8 mouse cellular contexts compared by ENCODE assay signal in genomic region chr2:152933048-152933447, GRCm38 (mm10). TPM values are rescaled to one million over a fixed set of nuclear protein-coding genes. Genes with fewer than 3 reads are reported as not detected.
DNase-seq lines count a peak whose midpoint lies in the region; ATAC-seq and TF ChIP-seq lines count a peak whose summit lies in the region.

Gene Foxs1 (minus strand): TSS chr2:152933208.

- no peaks in the 10 kb centered on the region for H3K4me1 ChIP-seq in kidney, adult 2 months (ENCODE audit: control insufficient read depth, insufficient read depth, low read length)
- H3K4me1 ChIP-seq in embryonic facial prominence, embryonic 10.5 days = peaks cover 58% of the 10 kb centered on the region

- TF ChIP-seq CTCF in kidney, adult 2 months (conservative IDR thresholded peaks at IDR 0.05; ENCODE audit: insufficient read depth, insufficient read length, low read depth, low read length) = no peak

- 29% methylated on average over 9 of the region's 9 CpGs for WGBS in kidney, adult 2 months
- 43% methylated on average over 9 of the region's 9 CpGs for WGBS in embryonic facial prominence, embryonic 10.5 days

- no peaks in the 10 kb centered on the region for H3K9me3 ChIP-seq in embryonic facial prominence, embryonic 10.5 days

- ATAC-seq in hematopoietic stem cell, adult 5-6 weeks (replicated peaks in 1 of 2; ENCODE audit: insufficient read depth in 1 of 2, low FRiP score in 2 of 2, low TSS enrichment in 1 of 2, low read depth in 1 of 2, poor library complexity in 2 of 2, severe bottlenecking in 2 of 2) = peak; percentile 22 to 41; a peak in 2 of 4 replicates
- no peak for ATAC-seq in megakaryocyte-erythroid progenitor cell, adult 5-6 weeks (replicated peaks; ENCODE audit: low FRiP score, low TSS enrichment, poor library complexity, severe bottlenecking)
- no peak for ATAC-seq in inflammation-experienced regulatory T-cells, adult 6 months

- intact Hi-C loops in left cerebral cortex, postnatal 25 days (cut with DNase I) = loop anchor here (1.0 to 5.0 kb wide), 2 partner anchors 20 to 79 kb away; no protein-coding TSS in a partner anchor

- no peak for TF ChIP-seq POLR2A in kidney, adult 2 months (IDR thresholded peaks at IDR 0.05; ENCODE audit: low read depth, low read length)

- H3K27me3 ChIP-seq in kidney, adult 2 months (replicated peaks; ENCODE audit: control insufficient read depth, insufficient read depth, low read length) = no peaks in the 10 kb centered on the region
- H3K27me3 ChIP-seq in embryonic facial prominence, embryonic 10.5 days (replicated peaks; ENCODE audit: low read depth, poor library complexity, severe bottlenecking) = peaks cover 22% of the 10 kb centered on the region

- peak within 1 kb of the TSS; percentile 47 for H3K4me3 ChIP-seq in kidney, adult 2 months (ENCODE audit: insufficient read depth, low read depth, low read length)
- H3K4me3 ChIP-seq in embryonic facial prominence, embryonic 10.5 days = no peak within 1 kb of the TSS

- H3K36me3 ChIP-seq in kidney, adult 2 months (ENCODE audit: control insufficient read depth, insufficient read depth, low read length) = no peaks in the 10 kb centered on the region
- H3K36me3 ChIP-seq in embryonic facial prominence, embryonic 10.5 days (replicated peaks) = no peaks in the 10 kb centered on the region

- DNase-seq in kidney, adult 2 months = peak; percentile 70
- no peak for DNase-seq in kidney, adult 8-10 months
- no peak for DNase-seq in embryonic facial prominence, embryonic 10.5 days (ENCODE audit: low spot score)
- DNase-seq in lung, postnatal 36 days = peak; percentile 41
- DNase-seq in left cerebral cortex, postnatal 25 days (ENCODE audit: low spot score in 2 of 2) = no peak

- peak within 1 kb of the TSS; percentile 17; the same call in 1 of the 2 replicates for H3K27ac ChIP-seq in kidney, adult 2 months (ENCODE audit: insufficient read depth, low read depth, low read length)
- peak within 1 kb of the TSS; percentile 44 for H3K27ac ChIP-seq in embryonic facial prominence, embryonic 10.5 days (replicated peaks)

RNA-seq across cellular contexts. Expression of gene Foxs1, which starts in this region (rescaled TPM):
- polyA plus RNA-seq in kidney, adult 2 months (2012; rRNA removed) = 6.4 and 7.3 TPM in 2 replicates
- 0.45 and 0.72 TPM in 2 replicates for polyA plus RNA-seq in embryonic facial prominence, embryonic 10.5 days (2016; fragmentation: Nextera tagmentation; extraction: Ambion mirVana)
- total RNA-seq in hematopoietic stem cell, adult 5-6 weeks (2017) = not detected in 2 replicates
- not detected in 2 replicates for total RNA-seq in megakaryocyte-erythroid progenitor cell, adult 5-6 weeks (2014; fragmentation: Nextera tagmentation)
- not detected in 2 replicates for total RNA-seq in megakaryocyte-erythroid progenitor cell, adult 5-6 weeks (2017)
- polyA plus RNA-seq in inflammation-experienced regulatory T-cells, adult 6 months (2017; shearing (Covaris generic)) = not detected
- 1 to 10 TPM; 1.0 TPM for total RNA-seq in left cerebral cortex, postnatal 25 days (2021)

Comparison
In these comparisons a context has a peak if more than half of its experiments do, and no peak if none do; other contexts are left out.
1. DNase-seq: peak in kidney, adult 2 months (single experiment) and lung, postnatal 36 days (single experiment); none in kidney, adult 8-10 months (0 of 2), embryonic facial prominence, embryonic 10.5 days (single experiment) and left cerebral cortex, postnatal 25 days (0 of 2).
2. Peak in ATAC-seq in hematopoietic stem cell, adult 5-6 weeks; RNA of the gene not detected or under 1 TPM.